Mouse (Mus musculus) spleen, adult 2 months (tissue): ENCODE measurements around the gene Asb4.

Experiments
- CTCF ChIP-seq: fragments of 200-500 bp; IDR thresholded peaks from 2 replicates; pipeline ENCODE4 v1.5.1; 2011; ENCODE audit warnings: mild to moderate bottlenecking, inconsistent platforms; ENCODE audit not compliant: insufficient read depth, insufficient read length, insufficient replicate concordance; ENCODE audit errors: extremely low read depth
- POLR2A ChIP-seq: fragments of 200-500 bp; IDR thresholded peaks from 2 replicates; pipeline ENCODE4 v1.6.1; 2011; ENCODE audit warnings: low read depth, low read length, inconsistent platforms

DNA sequence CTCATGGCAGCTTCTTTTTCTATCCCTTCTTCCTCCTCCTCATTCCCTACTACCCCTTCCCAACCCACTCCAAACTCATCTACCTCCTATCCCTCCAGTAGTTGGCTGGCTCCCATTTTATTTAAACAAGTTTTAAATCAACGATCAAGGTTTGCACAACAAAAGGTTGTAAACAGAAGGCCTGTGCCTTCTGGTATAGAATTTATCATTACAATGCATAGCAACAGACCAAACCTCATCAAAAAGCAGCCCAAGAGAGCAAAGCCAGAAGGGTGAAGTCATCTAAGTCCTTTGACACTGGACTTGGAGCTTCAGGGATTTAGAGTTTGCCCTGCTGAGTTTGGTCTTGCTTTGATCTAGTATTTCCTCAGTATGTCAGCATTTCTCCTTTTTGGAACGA lies 97.9 kb downstream of the Asb4 start:
- TF ChIP-seq CTCF (no peak), POLR2A (no peak)
